Mouse (Mus musculus) kidney, adult 18-20 months (tissue): ENCODE data around the gene Cgnl1.
"Not testable (repeated sequence)": the region's sequence is repeated elsewhere in the genome, so short reads cannot be mapped to it uniquely, and the experiment has no call there.

ENCODE experiments used
- DNase-seq: peaks from one replicate; pipeline ENCODE4 v3.0.0; 2021

The Cgnl1 gene

GRCm38 (mm10) chr9:71666432-71666831, 105.0 kb downstream of the Cgnl1 start:
- DNase-seq, result no peak

DNA sequence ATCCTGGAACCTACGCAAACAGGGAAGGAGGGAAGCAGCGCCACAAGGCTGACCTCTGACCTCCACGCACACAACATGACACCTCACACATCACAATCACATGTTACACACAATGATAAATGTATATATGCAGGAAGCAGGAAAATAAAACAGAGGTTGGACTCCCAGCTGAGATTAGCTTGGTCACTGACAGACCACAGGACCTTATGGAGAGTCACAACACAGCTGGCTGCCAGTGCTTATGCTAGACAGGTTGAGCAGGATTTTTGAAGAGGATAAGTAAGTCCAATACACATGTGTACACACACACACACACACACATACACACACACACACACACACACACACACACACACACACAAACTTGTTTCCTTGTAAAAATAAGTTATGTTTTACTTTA, 105.9 kb downstream of the Cgnl1 start:
- no peak for DNase-seq

DNA sequence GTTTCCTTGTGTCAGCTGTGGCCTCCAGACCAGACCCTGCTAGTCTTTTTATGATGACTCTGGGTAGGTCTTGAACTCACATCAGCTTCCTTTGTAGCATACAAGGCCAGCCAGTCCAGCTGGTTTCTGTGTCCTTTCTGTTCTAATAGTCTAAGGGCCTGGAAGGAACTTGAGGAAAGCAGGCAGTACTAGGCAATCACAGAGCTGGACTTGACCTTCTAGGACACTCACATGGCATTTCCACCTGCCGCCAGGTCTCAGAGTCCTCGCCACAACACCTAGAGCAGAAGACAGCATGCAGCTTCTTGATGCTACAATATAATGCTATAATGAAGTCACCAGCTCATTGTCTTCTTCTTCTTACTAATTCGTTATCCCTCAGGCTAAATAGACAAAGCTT, 106.5 kb downstream of the Cgnl1 start:
- DNase-seq, result no peak

DNA sequence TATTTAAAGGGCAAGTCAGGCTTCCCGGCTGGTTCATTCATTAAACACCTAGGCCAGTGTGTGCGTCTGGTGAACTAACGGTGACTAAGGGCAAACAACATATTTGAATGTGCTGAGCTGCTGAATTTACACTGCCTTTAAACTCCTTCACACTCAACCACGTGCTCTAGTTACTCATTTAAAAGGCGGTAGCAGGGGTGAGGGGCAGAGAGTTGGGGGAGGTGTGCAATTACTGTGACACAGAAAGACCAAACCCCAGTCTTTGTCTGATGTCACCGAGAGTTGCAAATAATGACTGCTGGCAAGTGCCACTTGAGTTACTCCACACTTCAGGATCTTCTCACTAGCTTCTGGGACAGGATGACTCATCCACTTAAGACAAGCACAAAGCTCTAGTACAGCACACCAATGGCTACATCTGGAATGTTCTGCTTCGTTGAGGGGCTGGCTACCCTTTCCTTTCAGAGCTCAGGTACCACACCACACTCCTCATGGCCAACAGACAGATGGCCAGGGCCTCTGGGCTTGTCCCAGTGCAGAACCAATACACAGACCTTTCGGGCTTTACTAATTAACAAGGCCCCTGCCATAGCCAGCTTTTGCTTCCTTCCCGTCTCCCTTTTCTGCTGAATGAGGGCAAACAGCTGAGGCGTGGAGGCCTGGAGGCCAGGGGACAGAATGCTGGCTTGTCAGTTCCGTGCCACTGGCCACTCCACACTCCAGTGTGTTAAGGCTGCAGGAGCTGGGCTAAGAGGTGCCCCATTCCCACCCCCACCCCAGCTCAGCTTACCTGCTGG, 107.8 kb downstream of the Cgnl1 start:
- peak; percentile 78 for DNase-seq

- no peak for DNase-seq
These were observed 110.9 kb downstream of the Cgnl1 start for GRCm38 (mm10) chr9:71660540-71660939.

DNA sequence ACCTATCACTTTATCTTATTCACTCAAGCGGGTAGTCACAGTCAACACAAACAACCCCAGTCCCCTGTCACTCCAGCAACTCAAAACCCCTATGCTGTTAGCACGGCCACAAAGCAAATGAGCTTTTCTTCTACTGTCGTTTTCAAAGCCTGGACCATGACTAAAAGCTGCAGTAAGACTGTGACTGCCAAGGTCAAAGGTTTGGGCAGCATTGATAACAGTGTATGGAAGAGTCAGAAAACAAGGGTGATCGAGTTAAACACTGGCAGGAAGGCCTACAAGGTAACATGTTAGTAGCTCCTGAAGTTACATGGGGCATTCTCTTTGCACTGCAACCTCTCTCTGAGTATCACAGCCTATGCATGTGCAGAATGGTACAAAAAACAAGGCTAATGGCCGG, 111.7 kb downstream of the Cgnl1 start:
- no peak for DNase-seq

DNA sequence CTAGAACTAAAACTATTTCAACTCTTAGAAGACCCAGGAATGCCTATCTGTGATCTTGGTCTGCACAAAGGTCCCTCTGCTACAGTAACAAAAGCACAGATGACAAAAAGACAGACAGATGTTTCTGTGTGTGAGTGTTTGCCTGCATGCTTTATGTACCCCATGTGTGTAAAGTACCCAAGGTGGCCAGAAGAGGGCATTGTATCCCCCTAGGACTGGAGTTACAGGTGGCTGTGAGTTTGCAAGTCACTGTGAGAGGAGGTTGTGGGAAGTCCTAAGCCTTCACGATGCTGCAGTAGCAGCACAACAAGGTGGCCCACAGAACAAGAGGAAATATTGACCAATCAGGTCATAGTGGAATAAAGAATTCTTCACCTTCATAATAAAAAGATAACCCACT, 114.2 kb downstream of the Cgnl1 start:
- no peak for DNase-seq

DNA sequence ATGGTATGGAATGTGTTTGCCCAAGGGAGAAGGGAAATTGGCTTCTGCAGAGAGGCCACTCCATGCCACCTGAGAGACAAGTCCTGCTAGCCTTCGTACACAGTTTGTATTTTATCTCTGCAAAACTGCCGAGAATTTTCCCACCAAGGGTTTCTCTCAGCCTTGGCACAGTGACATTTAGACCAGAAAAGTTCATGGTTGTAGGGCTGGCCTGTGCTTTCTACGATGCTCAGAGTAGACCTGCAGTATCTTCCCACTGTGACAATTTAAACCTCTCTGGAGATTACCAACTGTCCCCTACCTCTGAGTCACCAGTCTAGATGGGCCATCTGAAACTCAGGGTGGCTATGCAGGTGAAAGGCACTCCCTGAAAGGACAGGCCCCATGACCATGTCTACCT, 116.5 kb downstream of the Cgnl1 start:
- DNase-seq, result no peak

GRCm38 (mm10) chr9:71646115-71646514, 125.3 kb downstream of the Cgnl1 start:
- DNase-seq, result peak; percentile 78

DNA sequence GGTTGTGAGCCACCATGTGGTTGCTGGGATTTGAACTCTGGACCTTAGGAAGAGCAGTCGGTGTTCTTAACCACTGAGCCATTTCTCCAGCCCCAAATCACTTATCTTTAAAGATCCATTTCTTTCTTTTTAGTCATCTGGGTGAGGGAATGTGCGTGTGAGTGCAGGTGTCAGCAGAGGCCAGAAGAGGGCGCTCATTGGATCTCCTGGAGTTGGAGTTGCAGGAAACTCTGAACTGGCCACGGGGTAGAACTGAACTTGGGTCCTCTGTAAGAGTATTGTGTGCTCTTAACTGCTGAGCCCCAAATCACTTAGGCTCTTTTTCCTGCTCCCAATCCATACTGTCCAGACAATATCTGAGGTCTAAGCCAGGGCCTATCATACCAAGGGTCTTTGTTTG, 127.8 kb downstream of the Cgnl1 start:
- no peak for DNase-seq

- no peak for DNase-seq
These were observed 129.1 kb downstream of the Cgnl1 start for GRCm38 (mm10) chr9:71642270-71642669.

DNA sequence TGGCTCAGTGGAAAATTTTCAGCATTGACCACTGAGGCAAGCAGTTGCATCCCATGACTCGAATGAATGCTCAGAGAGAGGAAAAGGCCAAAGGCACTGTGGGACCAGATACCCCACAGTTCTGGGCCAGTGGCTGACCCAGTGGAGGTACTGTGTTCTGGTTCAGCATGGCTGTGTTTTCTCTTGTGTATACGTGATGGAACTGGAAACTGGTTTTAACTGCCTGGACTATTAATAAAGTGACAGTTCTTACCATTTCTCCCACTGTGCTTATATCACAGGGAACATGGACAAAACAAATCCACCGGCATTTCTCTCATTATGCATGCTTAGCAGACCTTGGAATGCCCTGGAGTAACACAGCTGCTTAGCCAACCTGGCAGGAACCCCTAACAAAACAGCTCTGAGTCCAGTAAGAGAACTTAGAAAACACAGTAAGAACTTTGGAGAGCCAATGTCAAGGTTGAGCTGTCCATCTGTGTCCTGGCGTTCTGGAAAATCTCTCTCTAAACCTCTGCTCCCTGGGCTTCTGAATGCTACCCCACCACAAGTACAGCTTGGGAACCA, 131.0 kb downstream of the Cgnl1 start:
- no peak for DNase-seq

DNA sequence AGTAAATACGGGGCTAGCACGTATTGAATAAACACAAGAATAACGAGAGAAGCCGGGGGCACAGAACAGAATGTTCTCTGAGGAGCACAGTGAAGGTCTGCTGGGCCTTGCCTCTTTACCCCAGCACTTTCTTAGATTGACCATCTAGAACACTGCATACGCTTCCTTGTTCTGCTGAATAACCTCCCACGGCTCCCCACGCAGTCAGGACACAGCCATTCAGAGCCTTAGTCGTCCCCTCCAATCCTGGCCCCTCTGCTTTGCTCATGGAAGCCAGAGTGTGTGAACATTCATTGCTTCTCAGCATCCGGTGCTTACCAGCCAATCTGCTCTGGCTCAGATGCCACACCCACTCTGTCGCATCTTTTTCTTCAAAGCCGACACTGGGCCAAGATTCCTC, 133.2 kb downstream of the Cgnl1 start:
- no peak for DNase-seq

- DNase-seq, result no peak
These were observed 134.5 kb downstream of the Cgnl1 start for GRCm38 (mm10) chr9:71636854-71637253.

DNA sequence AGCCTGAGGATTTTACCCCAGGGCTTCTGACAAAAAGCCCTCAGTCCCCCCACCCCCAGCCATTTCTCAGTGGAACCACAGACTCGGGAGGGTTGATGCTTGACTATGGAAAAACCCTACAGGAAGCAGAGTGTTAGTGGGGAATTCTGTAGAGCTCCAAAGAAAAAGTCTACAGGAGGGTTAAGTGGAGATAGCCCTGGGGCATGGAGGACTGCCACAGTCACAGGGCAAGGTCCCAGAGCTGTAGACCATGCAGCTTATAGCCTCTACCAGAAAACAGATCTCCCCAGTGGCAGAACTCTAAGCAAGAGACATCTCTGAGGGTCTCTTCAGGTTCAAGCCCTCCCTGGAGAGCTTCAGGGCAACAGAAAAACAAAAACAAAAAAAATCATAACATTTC, 135.8 kb downstream of the Cgnl1 start:
- no peak for DNase-seq

GRCm38 (mm10) chr9:71634916-71635315, 136.5 kb downstream of the Cgnl1 start:
- DNase-seq, result no peak

DNA sequence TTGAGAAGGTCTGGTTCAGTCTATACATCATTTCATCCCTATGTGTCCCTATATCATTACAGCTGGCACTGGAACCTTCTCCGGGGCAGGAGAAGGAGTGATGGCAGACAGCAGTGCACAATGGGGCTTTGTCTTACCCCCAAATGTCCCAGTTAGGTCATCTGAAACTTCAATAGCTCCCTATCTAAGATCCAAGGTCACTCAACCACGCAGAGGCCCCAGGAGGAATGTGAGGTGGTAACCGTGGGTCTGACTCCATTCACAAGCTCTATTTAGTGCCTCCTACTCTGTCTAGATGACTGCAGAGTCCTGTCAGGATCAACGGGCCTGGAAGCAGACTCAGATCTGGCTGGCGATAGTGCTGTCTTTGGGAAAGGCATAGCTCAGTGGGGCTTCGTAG, 142.5 kb downstream of the Cgnl1 start:
- DNase-seq, result no peak

GRCm38 (mm10) chr9:71628286-71628685, 143.1 kb downstream of the Cgnl1 start:
- DNase-seq, result no peak

DNA sequence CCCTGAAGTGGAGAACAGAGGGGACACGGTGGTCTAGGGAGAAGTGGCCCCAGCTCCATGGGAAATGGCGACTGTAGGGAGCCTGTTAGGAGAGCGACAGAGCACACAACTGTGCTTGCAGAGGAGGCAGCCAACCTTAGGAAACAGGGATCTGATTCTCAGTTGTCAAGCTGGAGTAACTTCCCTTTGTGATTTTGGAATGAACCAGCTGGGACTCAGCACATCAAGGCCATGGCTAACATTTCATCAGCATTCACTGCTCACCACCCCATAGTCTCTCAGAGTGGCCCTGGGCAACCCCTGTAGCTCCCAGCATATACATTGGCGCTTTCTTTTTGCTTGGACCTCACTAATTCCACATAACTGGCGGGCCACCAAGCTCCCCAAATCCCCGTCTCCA, 145.4 kb downstream of the Cgnl1 start:
- no peak for DNase-seq

- peak; percentile 82 for DNase-seq
These were observed 146.5 kb downstream of the Cgnl1 start for GRCm38 (mm10) chr9:71624793-71625495.

- DNase-seq, result peak; percentile 48
These were observed 147.4 kb downstream of the Cgnl1 start for GRCm38 (mm10) chr9:71623871-71624569.

GRCm38 (mm10) chr9:71622593-71622992, 148.8 kb downstream of the Cgnl1 start:
- DNase-seq, result no peak

- no peak for DNase-seq
These were observed 149.4 kb downstream of the Cgnl1 start for GRCm38 (mm10) chr9:71621968-71622367.

GRCm38 (mm10) chr9:71620116-71620515, 151.3 kb downstream of the Cgnl1 start:
- not testable (repeated sequence) for DNase-seq
